Mouse (Mus musculus) myocyte (in vitro differentiated cells): Measurements from ENCODE around the gene Shd.

ENCODE experiments used
- CEBPB ChIP-seq: IDR thresholded peaks from 2 replicates; pipeline ENCODE4 v1.6.1; 2011; ENCODE audit warnings: mild to moderate bottlenecking, moderate library complexity; ENCODE audit not compliant: poor library complexity, insufficient read depth, severe bottlenecking
- E2F4 ChIP-seq: IDR thresholded peaks from one replicate; pipeline ENCODE4 v1.6.1; 2011; ENCODE audit warnings: mild to moderate bottlenecking, control low read depth, moderate library complexity; ENCODE audit not compliant: insufficient read depth
- MAX ChIP-seq: IDR thresholded peaks from one replicate; pipeline ENCODE4 v1.6.1; 2011; ENCODE audit warnings: low read depth, mild to moderate bottlenecking, control low read depth
- MYOD1 ChIP-seq, 3 experiments: IDR thresholded peaks; one replicate each; pipeline ENCODE4 v1.6.1; 2011; ENCODE audit warnings: control low read depth in 2 of 3, low read depth in 2 of 3, mild to moderate bottlenecking in 2 of 3, moderate library complexity in 1 of 3; ENCODE audit not compliant: insufficient read length in 2 of 3, control insufficient read depth in 1 of 3
- MYOG ChIP-seq, 3 experiments: IDR thresholded peaks; one replicate each; pipeline ENCODE4 v1.6.1; 2011; ENCODE audit warnings: control low read depth in 2 of 3, low read depth in 2 of 3, mild to moderate bottlenecking in 2 of 3; ENCODE audit not compliant: insufficient read length in 2 of 3, control insufficient read depth in 1 of 3, insufficient read depth in 1 of 3
- POLR2A ChIP-seq: IDR thresholded peaks from one replicate; pipeline ENCODE4 v1.6.1; 2011; ENCODE audit warnings: low read depth, mild to moderate bottlenecking, control low read depth, moderate library complexity; ENCODE audit not compliant: insufficient read length
- POLR2AphosphoS2 ChIP-seq: IDR thresholded peaks from one replicate; pipeline ENCODE4 v1.6.1; 2011; ENCODE audit warnings: low read depth, control low read depth; ENCODE audit not compliant: insufficient read length
- TCF12 ChIP-seq: IDR thresholded peaks from one replicate; pipeline ENCODE4 v1.6.1; 2011; ENCODE audit warnings: mild to moderate bottlenecking, control low read depth; ENCODE audit not compliant: poor library complexity, insufficient read depth, severe bottlenecking
- TCF3 ChIP-seq: IDR thresholded peaks from one replicate; pipeline ENCODE4 v1.6.1; 2011; ENCODE audit warnings: low read depth, control low read depth; ENCODE audit not compliant: insufficient read length
- USF1 ChIP-seq: IDR thresholded peaks from one replicate; pipeline ENCODE4 v1.6.1; 2011; ENCODE audit warnings: low read depth, mild to moderate bottlenecking, control low read depth, moderate library complexity

GRCm38 (mm10) chr17:55964996-55965395 lies 5.3 kb upstream of the Shd start:
- TF ChIP-seq MAX (no peak), POLR2A (no peak), POLR2AphosphoS2 (no peak), USF1 (no peak), MYOD1 (IDR thresholded peaks at IDR 0.05; ENCODE audit: control insufficient read depth in 1 of 3, insufficient read length in 2 of 3, low read depth in 2 of 3) (no peak), E2F4 (no peak), TCF12 (no peak), MYOG (IDR thresholded peaks at IDR 0.05; ENCODE audit: control insufficient read depth in 1 of 3, insufficient read depth in 1 of 3, insufficient read length in 2 of 3, low read depth in 2 of 3) (no peak), CEBPB (no peak), TCF3 (no peak)
